Mouse (Mus musculus) ES-E14 (cell line): ENCODE measurements at regions not wholly inside any gene's neighbourhood (a gene's known extent, or its start where the extent isn't known, plus 50 kb on each side); places are given as distances from the start of the nearest gene placed in this dataset.

Experiments used
- CHD2 ChIP-seq: IDR thresholded peaks from 2 replicates; pipeline ENCODE4 v1.6.1; 2014; ENCODE audit warnings: mild to moderate bottlenecking, low read depth, low read length, inconsistent platforms
- HCFC1 ChIP-seq: IDR thresholded peaks from 2 replicates; pipeline ENCODE4 v1.6.1; 2012; ENCODE audit warnings: low read length, inconsistent platforms, borderline replicate concordance; ENCODE audit not compliant: insufficient read depth
- MAFK ChIP-seq: IDR thresholded peaks from 2 replicates; pipeline ENCODE4 v1.6.1; 2014; ENCODE audit warnings: mild to moderate bottlenecking, low read depth, low read length, inconsistent platforms; ENCODE audit not compliant: insufficient read depth
- ZC3H11A ChIP-seq: IDR thresholded peaks from 2 replicates; pipeline ENCODE4 v1.6.1; 2012; ENCODE audit warnings: low read depth, mild to moderate bottlenecking, inconsistent platforms, low read length, borderline replicate concordance
- ZNF384 ChIP-seq: IDR thresholded peaks from 2 replicates; pipeline ENCODE4 v1.6.1; 2012; ENCODE audit warnings: low read depth, low read length, inconsistent platforms

GRCm38 (mm10) chr9:120703291-120703930 lies 132.2 kb downstream of the Rpl14 start:
- TF ChIP-seq MAFK (no peak), ZC3H11A (no peak), CHD2 (no peak), ZNF384 (no peak), HCFC1 (no peak)
